ENCODE assay signal across 16 mouse cellular contexts in the genomic region with DNA sequence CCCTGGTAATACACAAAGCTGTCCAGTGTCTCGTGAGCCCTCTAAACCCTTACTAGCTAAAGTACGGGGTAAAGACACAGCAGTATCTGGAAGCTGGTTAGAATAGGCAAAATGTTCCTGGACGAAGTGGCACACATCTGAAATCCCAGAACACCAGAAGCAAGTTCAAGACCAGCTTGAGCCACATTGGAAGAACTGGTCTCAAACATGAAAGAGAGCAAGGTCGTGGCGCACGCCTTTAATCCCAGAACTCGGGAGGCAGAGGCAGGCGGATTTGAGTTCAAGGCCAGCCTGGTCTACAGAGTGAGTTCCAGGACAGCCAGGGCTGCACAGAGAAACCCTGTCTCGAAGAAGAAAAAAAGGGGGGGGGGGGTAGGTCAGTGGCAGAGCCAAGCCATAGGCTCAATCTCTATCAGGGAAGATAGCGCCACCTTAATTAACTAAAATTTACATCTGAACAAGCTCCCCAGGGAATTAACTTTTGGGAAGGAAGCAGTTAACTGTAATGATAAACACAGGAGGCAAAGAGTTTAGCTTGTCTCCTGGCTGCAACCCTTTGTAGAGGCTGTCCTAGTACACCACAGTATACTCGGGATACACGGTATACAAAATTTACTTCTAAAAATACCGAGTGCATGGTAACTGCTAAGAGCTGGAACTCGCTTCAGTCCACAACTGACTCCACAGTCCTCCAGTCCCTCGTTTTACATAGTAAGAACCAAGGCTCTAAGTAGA. TPM values are rescaled to one million over a fixed set of nuclear protein-coding genes. Genes with fewer than 3 reads are reported as not detected.
A peak's percentile ranks its signal among the peaks of the same experiment; 100 is the strongest.
DNase-seq lines count a peak whose midpoint lies in the region; ATAC-seq and TF ChIP-seq lines count a peak whose summit lies in the region.
"Had no signal": no experiment of that assay in that cellular context is flagged by ENCODE, and none has a peak within 500 bp of the region (broad histone marks: within the 10 kb centered on the region; RNA-seq: fewer than 3 reads in every experiment).

No protein-coding gene starts in this region.

- no peak overlapping the region for H3K4me3 ChIP-seq in gastrocnemius, adult 2 months
- no peak overlapping the region for H3K4me3 ChIP-seq in lung, embryonic 15.5 days
- no peak overlapping the region for H3K4me3 ChIP-seq in intestine, embryonic 15.5 days (replicated peaks)
- peak overlapping the region; percentile 3; the same call in 1 of the 2 replicates for H3K4me3 ChIP-seq in small intestine, adult 2 months (ENCODE audit: low read depth, low read length)
- H3K4me3 ChIP-seq: hindbrain, embryonic 13.5 days; left cerebral cortex, adult 2 months; midbrain, embryonic 12.5 days had no signal

- no peaks in the 10 kb centered on the region for H3K27me3 ChIP-seq in lung, embryonic 15.5 days
- H3K27me3 ChIP-seq in intestine, embryonic 15.5 days (replicated peaks): no peaks in the 10 kb centered on the region
- no peaks in the 10 kb centered on the region for H3K27me3 ChIP-seq in small intestine, adult 2 months (ENCODE audit: control insufficient read depth, insufficient read depth, low read length)

- H3K4me1 ChIP-seq in lung, embryonic 15.5 days: peaks cover 53% of the 10 kb centered on the region
- peaks cover 49% of the 10 kb centered on the region for H3K4me1 ChIP-seq in intestine, embryonic 15.5 days (replicated peaks)
- H3K4me1 ChIP-seq in small intestine, adult 2 months (ENCODE audit: control insufficient read depth, insufficient read depth, insufficient read length, low read length): peaks cover 34% of the 10 kb centered on the region

- DNase-seq in gastrocnemius, adult 2 months: no peak
- no peak for DNase-seq in gastrocnemius, postnatal 4 days (ENCODE audit: low spot score in 2 of 2)
- no peak for DNase-seq in lung, adult 18-20 months
- no peak for DNase-seq in MN1 (ENCODE audit: low spot score)
- no peak for DNase-seq in frontal cortex, postnatal 10 days (ENCODE audit: low spot score in 2 of 2)
- DNase-seq: cerebellum, adult 18-20 months; lung, adult 2 months; right cerebral cortex, postnatal 4 days had no signal

- TF ChIP-seq CTCF in gastrocnemius, adult 2 months (IDR thresholded peaks at IDR 0.05): no peak
- TF ChIP-seq CTCF in small intestine, adult 2 months (IDR thresholded peaks at IDR 0.05; ENCODE audit: extremely low read depth, insufficient read length, insufficient replicate concordance, low read depth, low read length): no peak

- peaks cover 36% of the 10 kb centered on the region for H3K36me3 ChIP-seq in lung, embryonic 15.5 days
- peaks cover 15% of the 10 kb centered on the region for H3K36me3 ChIP-seq in intestine, embryonic 15.5 days
- H3K36me3 ChIP-seq in small intestine, adult 2 months (ENCODE audit: control insufficient read depth, insufficient read depth, low read length): peaks cover 57% of the 10 kb centered on the region
- H3K36me3 ChIP-seq: hindbrain, embryonic 13.5 days; midbrain, embryonic 12.5 days had no signal

- no peak overlapping the region for H3K9ac ChIP-seq in lung, embryonic 15.5 days
- H3K9ac ChIP-seq in intestine, embryonic 15.5 days: no peak overlapping the region
- H3K9ac ChIP-seq: hindbrain, embryonic 13.5 days; midbrain, embryonic 12.5 days had no signal

- 54% methylated on average over 15 of the region's 15 CpGs for WGBS in lung, embryonic 15.5 days
- WGBS in intestine, embryonic 15.5 days: 58% methylated on average over 15 of the region's 15 CpGs
- WGBS in small intestine, adult 2 months: 50% methylated on average over 15 of the region's 15 CpGs

- peak overlapping the region; percentile 97 for H3K27ac ChIP-seq in gastrocnemius, adult 2 months
- H3K27ac ChIP-seq in lung, embryonic 15.5 days: 0 out of 2 replicates have a peak overlapping the region, but pooled peaks have one; percentile 12
- peak overlapping the region; percentile 72 for H3K27ac ChIP-seq in intestine, embryonic 15.5 days
- peak overlapping the region; percentile 25; the same call in 1 of the 2 replicates for H3K27ac ChIP-seq in small intestine, adult 2 months (ENCODE audit: insufficient read depth, low read depth, low read length)
- H3K27ac ChIP-seq: hindbrain, embryonic 13.5 days; left cerebral cortex, adult 2 months; midbrain, embryonic 12.5 days had no signal

- ATAC-seq in lung, embryonic 15.5 days (ENCODE audit: borderline replicate concordance, extremely low read depth, low FRiP score, low TSS enrichment): no peak
- no peak for ATAC-seq in intestine, embryonic 15.5 days

- intact Hi-C loops in gastrocnemius, adult 2 months (cut with DNase I): no loop called here

- no peaks in the 10 kb centered on the region for H3K9me3 ChIP-seq in lung, embryonic 15.5 days
- no peaks in the 10 kb centered on the region for H3K9me3 ChIP-seq in intestine, embryonic 15.5 days
- H3K9me3 ChIP-seq: hindbrain, embryonic 13.5 days; midbrain, embryonic 12.5 days had no signal

- TF ChIP-seq POLR2A in small intestine, adult 2 months (IDR thresholded peaks at IDR 0.05; ENCODE audit: low read depth, low read length): no peak

- H3K4me2 ChIP-seq in lung, embryonic 15.5 days: no peak overlapping the region
- peak overlapping the region; percentile 20; the same call in 1 of the 2 replicates for H3K4me2 ChIP-seq in intestine, embryonic 15.5 days (replicated peaks)
- H3K4me2 ChIP-seq: hindbrain, embryonic 13.5 days; midbrain, embryonic 12.5 days had no signal

RNA-seq across cellular contexts. Expression of gene Sdc4, which starts 13.6 kb away (rescaled TPM):
- 10 to 100 TPM; 39.8 to 95.4 TPM for total RNA-seq in gastrocnemius, adult 2 months (2021)
- 10 to 100 TPM; 58.1 to 60.1 TPM for total RNA-seq in gastrocnemius, postnatal 4 days (2021)
- 161 and 178 TPM in 2 replicates for polyA plus RNA-seq in lung, embryonic 15.5 days (2015; fragmentation: Nextera tagmentation; extraction: Ambion mirVana)
- 120 and 126 TPM in 2 replicates for polyA plus RNA-seq in intestine, embryonic 15.5 days (2015; fragmentation: Nextera tagmentation; extraction: Ambion mirVana)
- polyA plus RNA-seq in small intestine, adult 2 months (2012; rRNA removed): 21.3 and 52.2 TPM in 2 replicates

RNA-seq across cellular contexts. Expression of gene Matn4, which starts 25.1 kb away (rescaled TPM):
- 1 to 10 TPM in 1 of 2 experiments, under 1 TPM in 1; 0.56 to 1.7 TPM for total RNA-seq in gastrocnemius, adult 2 months (2021)
- 1 to 10 TPM; 5.5 to 6.0 TPM for total RNA-seq in gastrocnemius, postnatal 4 days (2021)
- 41.3 and 42.7 TPM in 2 replicates for polyA plus RNA-seq in lung, embryonic 15.5 days (2015; fragmentation: Nextera tagmentation; extraction: Ambion mirVana)
- 9.3 and 11.0 TPM in 2 replicates for polyA plus RNA-seq in intestine, embryonic 15.5 days (2015; fragmentation: Nextera tagmentation; extraction: Ambion mirVana)
- 0.49 and 2.7 TPM in 2 replicates for polyA plus RNA-seq in small intestine, adult 2 months (2012; rRNA removed)
- polyA plus RNA-seq: forebrain, embryonic 11.5 days had no signal

RNA-seq across cellular contexts. Expression of gene Sys1, which starts 26.7 kb away (rescaled TPM):
- total RNA-seq in gastrocnemius, adult 2 months (2021): 10 to 100 TPM; 21.7 to 24.7 TPM
- total RNA-seq in gastrocnemius, postnatal 4 days (2021): 10 to 100 TPM; 20.8 to 22.2 TPM
- 65.8 and 69.0 TPM in 2 replicates for polyA plus RNA-seq in lung, embryonic 15.5 days (2015; fragmentation: Nextera tagmentation; extraction: Ambion mirVana)
- polyA plus RNA-seq in intestine, embryonic 15.5 days (2015; fragmentation: Nextera tagmentation; extraction: Ambion mirVana): 51.1 and 61.9 TPM in 2 replicates
- 187 and 276 TPM in 2 replicates for polyA plus RNA-seq in small intestine, adult 2 months (2012; rRNA removed)

RNA-seq across cellular contexts. Expression of gene Rbpjl, which starts 27.1 kb away (rescaled TPM):
- not detected for total RNA-seq in gastrocnemius, adult 2 months (2021)
- total RNA-seq in gastrocnemius, postnatal 4 days (2021): under 1 TPM; 0.13 to 0.15 TPM
- 9.4 and 10.7 TPM in 2 replicates for polyA plus RNA-seq in lung, embryonic 15.5 days (2015; fragmentation: Nextera tagmentation; extraction: Ambion mirVana)
- polyA plus RNA-seq in intestine, embryonic 15.5 days (2015; fragmentation: Nextera tagmentation; extraction: Ambion mirVana): 16.1 and 40.7 TPM in 2 replicates
- polyA plus RNA-seq in small intestine, adult 2 months (2012; rRNA removed): 0.19 and 127 TPM in 2 replicates
- total RNA-seq: gastrocnemius, adult 18-20 months had no signal
- polyA plus RNA-seq: forebrain, embryonic 11.5 days had no signal

RNA-seq across cellular contexts. Expression of gene Gm20458, which starts 30.7 kb away (rescaled TPM):
- 1 to 10 TPM; 7.6 to 9.4 TPM for total RNA-seq in gastrocnemius, adult 2 months (2021)
- total RNA-seq in gastrocnemius, postnatal 4 days (2021): 1 to 10 TPM in 1 of 2 experiments, under 1 TPM in 1; 0.96 to 1.9 TPM
- 17.1 and 17.6 TPM in 2 replicates for polyA plus RNA-seq in lung, embryonic 15.5 days (2015; fragmentation: Nextera tagmentation; extraction: Ambion mirVana)
- polyA plus RNA-seq in intestine, embryonic 15.5 days (2015; fragmentation: Nextera tagmentation; extraction: Ambion mirVana): 9.4 and 18.5 TPM in 2 replicates
- 35.0 and 79.8 TPM in 2 replicates for polyA plus RNA-seq in small intestine, adult 2 months (2012; rRNA removed)

Comparison
In these comparisons a context has a peak if more than half of its experiments do, and no peak if none do; other contexts are left out.
1. H3K27ac ChIP-seq: peak in every context shown above with its lines; median percentile 97 in gastrocnemius, adult 2 months; 72 in intestine, embryonic 15.5 days; 25 in small intestine, adult 2 months; 12 in lung, embryonic 15.5 days.